Mouse (Mus musculus) inflammation-experienced regulatory T-cells, adult 6 months (primary cell): Measurements from ENCODE around the gene Ormdl3. TPM values are rescaled to one million over a fixed set of nuclear protein-coding genes. Genes with fewer than 3 reads are reported as not detected.

Source experiments
- ATAC-seq: one replicate; pipeline ENCODE4 v1.8.0; 2017
- polyA plus RNA-seq, 3 experiments: library from polyadenylated mRNA; unstranded; fragments of 100-300 nt; shearing (Covaris generic); gene quantifications; one replicate each; pipeline ENCODE4 v1.2.1; 2017

Gene Ormdl3
- polyA plus RNA-seq, 3 experiments from 2014 or later = 23.6 to 31.0 (median 30.7) TPM

GRCm38 (mm10) chr11:98587684-98588546, 747 bp upstream of the Ormdl3 start:
- peak; percentile 38 for ATAC-seq

- ATAC-seq = no peak
Observed at GRCm38 (mm10) chr11:98586087-98586891, 879 bp downstream of the Ormdl3 start.

GRCm38 (mm10) chr11:98584629-98585177, 2.5 kb downstream of the Ormdl3 start:
- no peak for ATAC-seq

- no peak for ATAC-seq
Observed at GRCm38 (mm10) chr11:98584146-98584545, 3.0 kb downstream of the Ormdl3 start.

- ATAC-seq = no peak
Observed at GRCm38 (mm10) chr11:98583571-98583970, 3.6 kb downstream of the Ormdl3 start.

- ATAC-seq = no peak
Observed at GRCm38 (mm10) chr11:98583265-98583552, 4.0 kb downstream of the Ormdl3 start.

GRCm38 (mm10) chr11:98582551-98583264, 4.5 kb downstream of the Ormdl3 start:
- ATAC-seq = no peak

- ATAC-seq = no peak
Observed at GRCm38 (mm10) chr11:98582030-98582388, 5.2 kb downstream of the Ormdl3 start.

- no peak for ATAC-seq
Observed at GRCm38 (mm10) chr11:98581286-98582029, 5.7 kb downstream of the Ormdl3 start.

GRCm38 (mm10) chr11:98580301-98581121, 6.7 kb downstream of the Ormdl3 start:
- no peak for ATAC-seq

- no peak for ATAC-seq
Observed at GRCm38 (mm10) chr11:98577776-98578175, 9.4 kb downstream of the Ormdl3 start.

- ATAC-seq = no peak
Observed at GRCm38 (mm10) chr11:98569461-98569860, 17.7 kb downstream of the Ormdl3 start.

GRCm38 (mm10) chr11:98568326-98568725, 18.8 kb downstream of the Ormdl3 start:
- no peak for ATAC-seq

- ATAC-seq = no peak
Observed at GRCm38 (mm10) chr11:98563921-98564414, 23.2 kb downstream of the Ormdl3 start.

- peak; percentile 69 for ATAC-seq
Observed at GRCm38 (mm10) chr11:98563025-98563424, 24.1 kb downstream of the Ormdl3 start.

GRCm38 (mm10) chr11:98560942-98561341, 26.2 kb downstream of the Ormdl3 start:
- ATAC-seq = no peak

- ATAC-seq = no peak
Observed at GRCm38 (mm10) chr11:98555124-98555700, 32.0 kb downstream of the Ormdl3 start.

GRCm38 (mm10) chr11:98553966-98554365, 33.2 kb downstream of the Ormdl3 start:
- ATAC-seq = no peak

- peak; percentile 60 for ATAC-seq
Observed at GRCm38 (mm10) chr11:98550975-98551828, 36.0 kb downstream of the Ormdl3 start, which contains the start of gene Zpbp2. TSS of gene Zpbp2 (plus strand) at chr11:98551097.
